Mouse (Mus musculus): Measurements from ENCODE around the gene Map4. TPM values are rescaled to one million over a fixed set of nuclear protein-coding genes. Genes with fewer than 3 reads are reported as not detected.

Gene Map4
- total and polyA plus RNA-seq, 3 experiments = 14.4 to 45.8 (median 28.9) TPM

DNA sequence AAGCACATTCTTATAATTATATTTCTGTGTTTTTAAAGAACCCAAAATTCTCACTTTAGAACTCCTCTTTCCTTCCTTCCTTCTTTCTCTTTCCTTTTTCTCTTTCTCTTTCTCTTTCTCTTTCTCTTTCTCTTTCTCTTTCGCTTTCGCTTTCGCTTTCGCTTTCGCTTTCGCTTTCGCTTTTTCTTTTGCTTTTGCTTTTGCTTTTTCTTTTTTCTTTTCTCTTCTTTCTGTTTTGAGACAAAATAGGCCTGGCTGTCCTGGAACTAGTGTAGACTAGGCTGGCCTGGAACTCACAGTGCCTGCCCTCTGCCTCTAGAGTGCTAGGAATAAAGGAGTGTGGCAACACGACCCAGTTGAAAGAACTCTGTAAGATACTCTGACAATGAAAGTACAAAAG lies 22.3 kb downstream of the Map4 start:
- Histone ChIP-seq H3K27me3 (replicated peaks) (no peaks in the 10 kb centered on the region), H3K79me2 (replicated peaks; ENCODE audit: control insufficient read depth, extremely low read depth, insufficient read depth, poor library complexity, severe bottlenecking) (peaks cover 6% of the 10 kb centered on the region; the same call in 1 of the 2 replicates), H3K4me3 (replicated peaks in 1 of 3; ENCODE audit: low read depth in 2 of 3, low read length in 2 of 3, poor library complexity in 1 of 3) (no peak overlapping the region), H3K4me2 (ENCODE audit: insufficient read depth, low read depth, poor library complexity, severe bottlenecking) (no peak overlapping the region; the same call in 1 of the 2 replicates), H3K27ac (ENCODE audit: insufficient read depth, low read depth) (no peak overlapping the region), H3K9ac (ENCODE audit: insufficient read depth, low read depth) (no peak overlapping the region), H3K36me3 (replicated peaks in 1 of 2; ENCODE audit: control insufficient read depth in 1 of 2, insufficient read depth in 1 of 2, low read length in 1 of 2) (peaks cover 0 to 2% of the 10 kb centered on the region in 2 experiments), H3K9me3 (replicated peaks; ENCODE audit: low read length) (no peaks in the 10 kb centered on the region), H3K4me1 (ENCODE audit: control insufficient read depth in 1 of 2, insufficient read depth in 2 of 2) (no peaks in the 10 kb centered on the region; a peak in 1 of 4 replicates)
- TF ChIP-seq ETS1 (conservative IDR thresholded peaks at IDR 0.05; ENCODE audit: low read depth, low read length) (peak; percentile 100), IRF4 (IDR thresholded peaks at IDR 0.05; ENCODE audit: low read depth, low read length) (peak; percentile 88), CHD1 (IDR thresholded peaks at IDR 0.05; ENCODE audit: low read depth, low read length) (no peak), HCFC1 (IDR thresholded peaks at IDR 0.05; ENCODE audit: low read depth, low read length) (peak; percentile 38; the same call in 1 of the 2 replicates), RCOR1 (conservative IDR thresholded peaks at IDR 0.05; ENCODE audit: low read depth, low read length) (peak; percentile 59; the same call in 1 of the 2 replicates), MXI1 (IDR thresholded peaks at IDR 0.05; ENCODE audit: low read depth, low read length) (no peak)
- in situ Hi-C loops (cut with MboI; ENCODE audit: low pct_ligation_motif_present, low pct_unique_long_range_greater_than_20kb, low sequenced_read_pairs) = no loop called here
- dilution Hi-C loops (cut with MboI; ENCODE audit: extremely low pct_ligation_motif_present, extremely low pct_unique_long_range_greater_than_20kb, low sequenced_read_pairs) = no loop called here
- peak; percentile 35 for DNase-seq (ENCODE audit: extremely low read depth)

DNA sequence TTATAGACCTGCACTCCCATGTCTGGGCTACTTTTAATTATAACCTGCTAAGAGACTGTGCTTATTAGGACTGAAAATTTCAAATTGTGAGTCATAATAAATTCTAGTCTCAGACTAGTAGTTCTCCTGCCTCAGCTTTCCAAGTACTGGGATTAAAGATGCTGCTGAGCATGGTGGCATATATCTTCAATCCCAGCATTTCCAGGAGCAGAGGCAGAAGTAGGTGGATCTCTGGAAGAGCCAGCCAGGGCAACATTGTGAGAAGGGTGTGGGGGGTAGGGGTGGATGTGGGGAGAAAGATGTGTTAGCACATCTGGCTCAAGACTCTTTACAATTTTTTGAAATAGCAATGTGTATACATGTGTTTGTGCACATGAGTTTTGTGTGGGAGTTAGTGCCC lies 23.4 kb downstream of the Map4 start:
- dilution Hi-C loops (cut with MboI; ENCODE audit: extremely low pct_ligation_motif_present, extremely low pct_unique_long_range_greater_than_20kb, low sequenced_read_pairs) (no loop called here), in situ Hi-C loops (cut with MboI; ENCODE audit: low pct_ligation_motif_present, low pct_unique_long_range_greater_than_20kb, low sequenced_read_pairs) (no loop called here)
- Histone ChIP-seq H3K4me2 (ENCODE audit: insufficient read depth, low read depth, poor library complexity, severe bottlenecking) (no peak overlapping the region), H3K79me2 (replicated peaks; ENCODE audit: control insufficient read depth, extremely low read depth, insufficient read depth, poor library complexity, severe bottlenecking) (peaks cover 5% of the 10 kb centered on the region; the same call in 1 of the 2 replicates), H3K36me3 (replicated peaks in 1 of 2; ENCODE audit: control insufficient read depth in 1 of 2, insufficient read depth in 1 of 2, low read length in 1 of 2) (peaks cover 0 to 2% of the 10 kb centered on the region in 2 experiments), H3K9ac (ENCODE audit: insufficient read depth, low read depth) (no peak overlapping the region), H3K9me3 (replicated peaks; ENCODE audit: low read length) (no peaks in the 10 kb centered on the region), H3K27ac (ENCODE audit: insufficient read depth, low read depth) (no peak overlapping the region), H3K4me3 (replicated peaks in 1 of 3; ENCODE audit: low read depth in 2 of 3, low read length in 2 of 3, poor library complexity in 1 of 3) (no peak overlapping the region), H3K27me3 (replicated peaks) (no peaks in the 10 kb centered on the region), H3K4me1 (ENCODE audit: control insufficient read depth in 1 of 2, insufficient read depth in 2 of 2) (peaks cover 0 to 6% of the 10 kb centered on the region in 2 experiments; a peak in 2 of 4 replicates)
- no peak for DNase-seq (ENCODE audit: extremely low read depth)
- no peak for TF ChIP-seq POLR2AphosphoS2 (IDR thresholded peaks at IDR 0.05; ENCODE audit: low read depth, low read length)
- TF ChIP-seq CHD2 (IDR thresholded peaks at IDR 0.05; ENCODE audit: low read length) = no peak
- no peak for TF ChIP-seq ZKSCAN1 (IDR thresholded peaks at IDR 0.05; ENCODE audit: borderline replicate concordance, low read depth, low read length)
- TF ChIP-seq SIN3A (IDR thresholded peaks at IDR 0.05; ENCODE audit: low read length) = no peak
- no peak for TF ChIP-seq ELF1 (IDR thresholded peaks at IDR 0.05; ENCODE audit: low read depth, low read length)
- no peak for TF ChIP-seq BHLHE40 (IDR thresholded peaks at IDR 0.05; ENCODE audit: low read depth, low read length)
- no peak for TF ChIP-seq MYC (IDR thresholded peaks at IDR 0.05; ENCODE audit: low read depth, low read length)
- TF ChIP-seq TBP (conservative IDR thresholded peaks at IDR 0.05; ENCODE audit: low read depth, low read length) = no peak
- no peak for TF ChIP-seq PAX5 (IDR thresholded peaks at IDR 0.05; ENCODE audit: low read length)
- no peak for TF ChIP-seq MEF2A (IDR thresholded peaks at IDR 0.05; ENCODE audit: borderline replicate concordance, low read depth, low read length)

Measured in CH12.LX (cell line).